8 mouse cellular contexts compared by ENCODE assay signal in the genomic region with DNA sequence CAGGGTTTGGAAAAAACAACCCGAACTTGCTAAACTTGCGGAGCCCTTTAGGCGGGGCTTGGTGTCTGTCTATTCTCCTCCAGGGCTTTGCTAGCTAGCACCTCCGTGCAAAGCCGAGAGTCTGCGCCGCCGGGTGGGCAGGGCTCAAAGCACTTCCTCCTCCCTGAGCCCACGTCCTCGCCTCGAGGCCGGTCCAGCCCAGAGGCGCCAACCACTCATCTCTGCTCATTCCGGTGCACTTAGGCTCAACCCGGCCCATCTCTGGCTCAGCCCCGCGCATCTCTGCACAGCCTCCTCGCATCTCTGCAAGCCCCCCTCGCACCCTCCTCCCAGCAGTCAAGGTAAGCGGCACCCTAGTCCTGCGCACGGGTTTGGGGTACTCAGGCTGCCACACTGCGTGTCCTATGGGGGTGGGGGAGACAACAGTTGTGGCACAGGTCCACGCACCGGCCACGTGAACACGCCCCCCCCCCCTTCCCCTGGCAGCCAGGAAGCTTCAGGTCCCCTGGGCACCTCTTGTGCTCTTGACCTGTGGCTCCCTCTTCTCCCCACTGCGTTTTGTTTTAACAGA. TPM values are rescaled to one million over a fixed set of nuclear protein-coding genes. Genes with fewer than 3 reads are reported as not detected.
DNase-seq lines count a peak whose midpoint lies in the region; ATAC-seq and TF ChIP-seq lines count a peak whose summit lies in the region.

No protein-coding gene starts in this region.

- TF ChIP-seq CTCF in olfactory bulb, adult 2 months (IDR thresholded peaks at IDR 0.05; ENCODE audit: insufficient read depth, low read depth, low read length) = no peak
- TF ChIP-seq CTCF in thymus, adult 2 months (IDR thresholded peaks at IDR 0.05; ENCODE audit: borderline replicate concordance, control insufficient read depth, extremely low read depth, insufficient read depth, low read length, poor library complexity) = peak; percentile 46; the same call in 1 of the 2 replicates

- peaks cover 30% of the 10 kb centered on the region for H3K27me3 ChIP-seq in hindbrain, embryonic 10.5 days (ENCODE audit: insufficient read depth, poor library complexity, severe bottlenecking)
- H3K27me3 ChIP-seq in lung, embryonic 16.5 days (ENCODE audit: control insufficient read depth, insufficient read depth, low read depth, low read length) = peaks cover 2% of the 10 kb centered on the region; the same call in 1 of the 2 replicates
- no peaks in the 10 kb centered on the region for H3K27me3 ChIP-seq in thymus, adult 2 months (ENCODE audit: control insufficient read depth, insufficient read depth, low read length)

- H3K9ac ChIP-seq in lung, embryonic 16.5 days (ENCODE audit: low read length) = peak overlapping the region; percentile 42

- DNase-seq in adrenal gland, postnatal 4 days (ENCODE audit: low spot score in 2 of 2) = peak; percentile 8 to 26
- peak; percentile 37 to 57 for DNase-seq in frontal cortex, adult 2 months (ENCODE audit: extremely low spot score in 1 of 2, low spot score in 1 of 2)
- DNase-seq in hindbrain, embryonic 10.5 days (ENCODE audit: low spot score) = peak; percentile 59
- peak; percentile 39 to 57 for DNase-seq in layer of hippocampus, postnatal 10 days (ENCODE audit: low spot score in 2 of 2)
- DNase-seq in thymus, adult 2 months = peak; percentile 86

- no peak for TF ChIP-seq POLR2A in olfactory bulb, adult 2 months (IDR thresholded peaks at IDR 0.05; ENCODE audit: insufficient read depth, low read depth, low read length)
- peak; percentile 52; the same call in 1 of the 2 replicates for TF ChIP-seq POLR2A in thymus, adult 2 months (IDR thresholded peaks at IDR 0.05; ENCODE audit: control insufficient read depth, extremely low read depth, insufficient read depth, low read length, poor library complexity)

- WGBS in hindbrain, embryonic 10.5 days = under 1% methylated on average over 28 of the region's 28 CpGs
- under 1% methylated on average over 26 of the region's 28 CpGs for WGBS in lung, embryonic 16.5 days
- 2% methylated on average over 28 of the region's 28 CpGs for WGBS in olfactory bulb, adult 2 months
- WGBS in thymus, adult 2 months = under 1% methylated on average over 27 of the region's 28 CpGs

- H3K4me1 ChIP-seq in hindbrain, embryonic 10.5 days (replicated peaks) = peaks cover 10% of the 10 kb centered on the region
- H3K4me1 ChIP-seq in lung, embryonic 16.5 days (replicated peaks; ENCODE audit: control insufficient read depth, insufficient read depth, low read length) = no peaks in the 10 kb centered on the region
- H3K4me1 ChIP-seq in olfactory bulb, adult 2 months (ENCODE audit: control insufficient read depth, insufficient read depth, low read length) = peaks cover 6% of the 10 kb centered on the region
- H3K4me1 ChIP-seq in thymus, adult 2 months (replicated peaks; ENCODE audit: control insufficient read depth, insufficient read depth, low read length) = peaks cover 14% of the 10 kb centered on the region

- H3K36me3 ChIP-seq in hindbrain, embryonic 10.5 days = no peaks in the 10 kb centered on the region
- H3K36me3 ChIP-seq in lung, embryonic 16.5 days (ENCODE audit: control insufficient read depth, insufficient read depth, low read length) = no peaks in the 10 kb centered on the region
- H3K36me3 ChIP-seq in thymus, adult 2 months (ENCODE audit: control insufficient read depth, insufficient read depth, low read length) = no peaks in the 10 kb centered on the region

- ATAC-seq in CD4-positive, CD25-positive, alpha-beta regulatory T cell, adult 4 months = peak; percentile 84
- peak; percentile 82 for ATAC-seq in lung, embryonic 16.5 days (ENCODE audit: low read depth)

- H3K4me2 ChIP-seq in lung, embryonic 16.5 days (ENCODE audit: low read depth, low read length) = peak overlapping the region; percentile 65

- peak overlapping the region; percentile 81 for H3K27ac ChIP-seq in hindbrain, embryonic 10.5 days
- H3K27ac ChIP-seq in lung, embryonic 16.5 days (ENCODE audit: low read length) = no peak overlapping the region
- 0 out of 2 replicates have a peak overlapping the region, but pooled peaks have one; percentile 3 for H3K27ac ChIP-seq in olfactory bulb, adult 2 months (ENCODE audit: insufficient read depth, low read depth, low read length)
- H3K27ac ChIP-seq in thymus, adult 2 months (ENCODE audit: control insufficient read depth, insufficient read depth, low read length) = peak overlapping the region; percentile 98

- peak overlapping the region; percentile 53 for H3K4me3 ChIP-seq in hindbrain, embryonic 10.5 days
- H3K4me3 ChIP-seq in lung, embryonic 16.5 days (ENCODE audit: low read length) = peak overlapping the region; percentile 43
- H3K4me3 ChIP-seq in olfactory bulb, adult 2 months (ENCODE audit: insufficient read depth, low read depth, low read length) = peak overlapping the region; percentile 46
- H3K4me3 ChIP-seq in thymus, adult 2 months (ENCODE audit: control insufficient read depth, insufficient read depth, low read length) = peak overlapping the region; percentile 98

- no peaks in the 10 kb centered on the region for H3K9me3 ChIP-seq in hindbrain, embryonic 10.5 days
- H3K9me3 ChIP-seq in lung, embryonic 16.5 days (ENCODE audit: control insufficient read depth, low read length) = no peaks in the 10 kb centered on the region

RNA-seq across cellular contexts. Expression of a gene that starts 0.4 kb away (rescaled TPM):
- 100 to 1,000 TPM in 1 of 2 experiments, 10 to 100 TPM in 1; 91.3 to 105 TPM for polyA plus RNA-seq in CD4-positive, CD25-positive, alpha-beta regulatory T cell, adult 4 months (2017; shearing (Covaris generic))
- 1 to 10 TPM; 3.9 to 4.0 TPM for total RNA-seq in adrenal gland, postnatal 4 days (2021)
- 3.5 and 3.8 TPM in 2 replicates for polyA plus RNA-seq in frontal cortex, adult 2 months (2012; rRNA removed)
- 1.4 and 1.8 TPM in 2 replicates for polyA plus RNA-seq in hindbrain, embryonic 10.5 days (2016; fragmentation: Nextera tagmentation; extraction: Ambion mirVana)
- 1 to 10 TPM; 6.3 to 6.4 TPM for total RNA-seq in layer of hippocampus, postnatal 10 days (2021)
- polyA plus RNA-seq in lung, embryonic 16.5 days (2015; fragmentation: Nextera tagmentation; extraction: Ambion mirVana) = 1.6 and 2.3 TPM in 2 replicates
- not detected in 2 replicates for polyA plus RNA-seq in olfactory bulb, adult 2 months (2012; ENCODE audit: insufficient read depth, insufficient read length, low replicate concordance, missing spikeins)
- 45.2 and 52.3 TPM in 2 replicates for polyA plus RNA-seq in thymus, adult 2 months (2012; rRNA removed)

Comparison
In these comparisons a context has a peak if more than half of its experiments do, and no peak if none do; other contexts are left out.
1. DNase-seq: peak in every context shown above with its lines; median percentile 86 in thymus, adult 2 months; 59 in hindbrain, embryonic 10.5 days; 48 in layer of hippocampus, postnatal 10 days; 47 in frontal cortex, adult 2 months; 17 in adrenal gland, postnatal 4 days.
2. H3K4me3 ChIP-seq: peak in every context shown above with its lines; median percentile 98 in thymus, adult 2 months; 53 in hindbrain, embryonic 10.5 days; 46 in olfactory bulb, adult 2 months; 43 in lung, embryonic 16.5 days.